Comparison of ENCODE assay signal across 30 mouse cellular contexts in genomic region chr12:113027495-113027894, GRCm38 (mm10). TPM values are rescaled to one million over a fixed set of nuclear protein-coding genes. Genes with fewer than 3 reads are reported as not detected.
DNase-seq lines count a peak whose midpoint lies in the region; ATAC-seq and TF ChIP-seq lines count a peak whose summit lies in the region.
"Had no signal": no experiment of that assay in that cellular context is flagged by ENCODE, and none has a peak within 500 bp of the region (broad histone marks: within the 10 kb centered on the region; RNA-seq: fewer than 3 reads in every experiment).

No protein-coding gene starts in this region.

- ATAC-seq in hindbrain, embryonic 12.5 days (ENCODE audit: low FRiP score): no peak
- ATAC-seq in hindbrain, embryonic 14.5 days (ENCODE audit: low FRiP score): no peak
- no peak for ATAC-seq in limb, embryonic 15.5 days (ENCODE audit: insufficient number of reproducible peaks, low FRiP score, low TSS enrichment, low read depth)
- ATAC-seq: forebrain, embryonic 14.5 days; intestine, embryonic 15.5 days had no signal

- no peaks in the 10 kb centered on the region for H3K27me3 ChIP-seq in hindbrain, embryonic 12.5 days
- H3K27me3 ChIP-seq in hindbrain, embryonic 14.5 days (ENCODE audit: control insufficient read depth, insufficient read depth, low read length): no peaks in the 10 kb centered on the region
- no peaks in the 10 kb centered on the region for H3K27me3 ChIP-seq in limb, embryonic 15.5 days
- H3K27me3 ChIP-seq: CH12.LX; heart, embryonic 15.5 days; intestine, embryonic 15.5 days; limb, embryonic 12.5 days; liver, embryonic 13.5 days had no signal

- H3K9ac ChIP-seq in hindbrain, embryonic 12.5 days: no peak overlapping the region
- no peak overlapping the region for H3K9ac ChIP-seq in hindbrain, embryonic 14.5 days
- H3K9ac ChIP-seq in limb, embryonic 15.5 days: no peak overlapping the region
- H3K9ac ChIP-seq: heart, embryonic 15.5 days; intestine, embryonic 15.5 days; limb, embryonic 12.5 days; liver, embryonic 13.5 days had no signal

- TF ChIP-seq CTCF in gastrocnemius, adult 2 months (IDR thresholded peaks at IDR 0.05): no peak

- intact Hi-C loops in gastrocnemius, adult 2 months (cut with DNase I): no loop called here

- H3K36me3 ChIP-seq in hindbrain, embryonic 12.5 days: peaks cover 16% of the 10 kb centered on the region
- peaks cover 14% of the 10 kb centered on the region; the same call in 1 of the 2 replicates for H3K36me3 ChIP-seq in hindbrain, embryonic 14.5 days (replicated peaks; ENCODE audit: control insufficient read depth, insufficient read depth)
- H3K36me3 ChIP-seq in limb, embryonic 15.5 days: peaks cover 26% of the 10 kb centered on the region
- H3K36me3 ChIP-seq: heart, embryonic 15.5 days; intestine, embryonic 15.5 days had no signal

- no peaks in the 10 kb centered on the region for H3K9me3 ChIP-seq in hindbrain, embryonic 12.5 days (replicated peaks)
- H3K9me3 ChIP-seq in hindbrain, embryonic 14.5 days (ENCODE audit: control insufficient read depth, low read length): no peaks in the 10 kb centered on the region
- H3K9me3 ChIP-seq in limb, embryonic 15.5 days: no peaks in the 10 kb centered on the region
- H3K9me3 ChIP-seq: G1E; heart, embryonic 15.5 days; intestine, embryonic 15.5 days; limb, embryonic 12.5 days; liver, embryonic 13.5 days had no signal

- no peak overlapping the region for H3K4me3 ChIP-seq in gastrocnemius, adult 2 months
- no peak overlapping the region for H3K4me3 ChIP-seq in hindbrain, embryonic 12.5 days
- no peak overlapping the region for H3K4me3 ChIP-seq in hindbrain, embryonic 14.5 days (replicated peaks; ENCODE audit: low read length)
- H3K4me3 ChIP-seq in limb, embryonic 15.5 days: no peak overlapping the region
- H3K4me3 ChIP-seq: erythroblast, embryonic 14.5 days; heart, embryonic 15.5 days; intestine, embryonic 15.5 days; layer of hippocampus, adult 2 months; limb, embryonic 12.5 days; liver, embryonic 13.5 days had no signal

- H3K4me2 ChIP-seq in hindbrain, embryonic 12.5 days (replicated peaks): no peak overlapping the region
- no peak overlapping the region for H3K4me2 ChIP-seq in hindbrain, embryonic 14.5 days (replicated peaks)
- H3K4me2 ChIP-seq in limb, embryonic 15.5 days: no peak overlapping the region
- H3K4me2 ChIP-seq: heart, embryonic 15.5 days; intestine, embryonic 15.5 days; limb, embryonic 12.5 days; liver, embryonic 13.5 days had no signal

- 91% methylated on average over 2 of the region's 2 CpGs for WGBS in hindbrain, embryonic 12.5 days
- 94% methylated on average over 2 of the region's 2 CpGs for WGBS in hindbrain, embryonic 14.5 days
- WGBS in limb, embryonic 15.5 days: 87% methylated on average over 2 of the region's 2 CpGs

- peaks cover 29% of the 10 kb centered on the region for H3K4me1 ChIP-seq in hindbrain, embryonic 12.5 days
- H3K4me1 ChIP-seq in hindbrain, embryonic 14.5 days (replicated peaks; ENCODE audit: control insufficient read depth, insufficient read depth, low read length): peaks cover 25% of the 10 kb centered on the region
- H3K4me1 ChIP-seq in limb, embryonic 15.5 days: peaks cover 13% of the 10 kb centered on the region

- H3K27ac ChIP-seq in gastrocnemius, adult 2 months: peak overlapping the region; percentile 38
- H3K27ac ChIP-seq in hindbrain, embryonic 12.5 days: peak overlapping the region; percentile 53; the same call in 1 of the 2 replicates
- H3K27ac ChIP-seq in hindbrain, embryonic 14.5 days: no peak overlapping the region
- H3K27ac ChIP-seq in limb, embryonic 15.5 days: peak overlapping the region; percentile 47
- H3K27ac ChIP-seq: intestine, embryonic 15.5 days; layer of hippocampus, adult 2 months; limb, embryonic 12.5 days; liver, embryonic 13.5 days had no signal

- no peak for DNase-seq in gastrocnemius, adult 2 months
- no peak for DNase-seq in gastrocnemius, postnatal 25 days
- DNase-seq in hindbrain, embryonic 14.5 days (ENCODE audit: low spot score): no peak
- DNase-seq in 3T3-L1 (ENCODE audit: low read depth, low spot score): peak; percentile 24
- no peak for DNase-seq in layer of hippocampus, adult 11-12 months (ENCODE audit: low spot score)
- DNase-seq: adrenal gland, adult 8-10 months; cerebellum, adult 11-12 months; gastrocnemius, postnatal 10 days; heart, adult 11 months; kidney, adult 9 months; kidney, postnatal 14 days; liver, embryonic 13.5 days; lung, adult 2 months; right cerebral cortex, postnatal 25 days; spleen, adult 18-20 months had no signal

RNA-seq across cellular contexts. Expression of gene Pacs2, which starts 13.2 kb away (rescaled TPM):
- total RNA-seq in gastrocnemius, adult 2 months (2021): 10 to 100 TPM; 35.9 to 41.0 TPM
- 10 to 100 TPM; 34.7 to 38.5 TPM for total RNA-seq in gastrocnemius, postnatal 25 days (2021)
- 29.2 and 29.4 TPM in 2 replicates for polyA plus RNA-seq in hindbrain, embryonic 12.5 days (2016; fragmentation: Nextera tagmentation; extraction: Ambion mirVana)
- polyA plus RNA-seq in hindbrain, embryonic 14.5 days (2014; fragmentation: Nextera tagmentation; extraction: Ambion mirVana): 26.8 and 27.9 TPM in 2 replicates
- polyA plus RNA-seq in limb, embryonic 15.5 days (2015; fragmentation: Nextera tagmentation; extraction: Ambion mirVana): 12.9 and 13.8 TPM in 2 replicates

RNA-seq across cellular contexts. Expression of gene Brf1, which starts 27.0 kb away (rescaled TPM):
- total RNA-seq in gastrocnemius, adult 2 months (2021): 10 to 100 TPM; 20.8 to 21.5 TPM
- 10 to 100 TPM; 19.3 to 19.4 TPM for total RNA-seq in gastrocnemius, postnatal 25 days (2021)
- 72.4 and 75.5 TPM in 2 replicates for polyA plus RNA-seq in hindbrain, embryonic 12.5 days (2016; fragmentation: Nextera tagmentation; extraction: Ambion mirVana)
- 41.4 and 46.3 TPM in 2 replicates for polyA plus RNA-seq in hindbrain, embryonic 14.5 days (2014; fragmentation: Nextera tagmentation; extraction: Ambion mirVana)
- polyA plus RNA-seq in limb, embryonic 15.5 days (2015; fragmentation: Nextera tagmentation; extraction: Ambion mirVana): 57.1 and 61.7 TPM in 2 replicates

RNA-seq across cellular contexts. Expression of gene Tex22, which starts 46.8 kb away (rescaled TPM):
- not detected for total RNA-seq in gastrocnemius, adult 2 months (2021)
- total RNA-seq in gastrocnemius, postnatal 25 days (2021): not detected
- not detected in 2 replicates for polyA plus RNA-seq in hindbrain, embryonic 12.5 days (2016; fragmentation: Nextera tagmentation; extraction: Ambion mirVana)
- polyA plus RNA-seq in hindbrain, embryonic 14.5 days (2014; fragmentation: Nextera tagmentation; extraction: Ambion mirVana): 0.40 TPM in 1 of 2 replicates, not detected in the other
- polyA plus RNA-seq in limb, embryonic 15.5 days (2015; fragmentation: Nextera tagmentation; extraction: Ambion mirVana): 0.19 TPM in 1 of 2 replicates, not detected in the other
- total RNA-seq: hematopoietic stem cell, adult 5-6 weeks had no signal
- polyA plus RNA-seq: cortical plate, adult 2 months; embryonic facial prominence, embryonic 11.5 days; erythroblast, embryonic 14.5 days; forebrain, embryonic 14.5 days; G1E; heart, embryonic 15.5 days; intestine, embryonic 15.5 days; limb, embryonic 12.5 days; liver, embryonic 13.5 days; neural tube, embryonic 11.5 days; thymus, postnatal 0 days had no signal

RNA-seq across cellular contexts. Expression of gene Btbd6, which starts 51.2 kb away (rescaled TPM):
- 10 to 100 TPM; 13.3 to 20.6 TPM for total RNA-seq in gastrocnemius, adult 2 months (2021)
- 10 to 100 TPM; 12.6 to 13.1 TPM for total RNA-seq in gastrocnemius, postnatal 25 days (2021)
- 34.5 and 34.8 TPM in 2 replicates for polyA plus RNA-seq in hindbrain, embryonic 12.5 days (2016; fragmentation: Nextera tagmentation; extraction: Ambion mirVana)
- 52.2 and 52.8 TPM in 2 replicates for polyA plus RNA-seq in hindbrain, embryonic 14.5 days (2014; fragmentation: Nextera tagmentation; extraction: Ambion mirVana)
- 25.4 and 26.3 TPM in 2 replicates for polyA plus RNA-seq in limb, embryonic 15.5 days (2015; fragmentation: Nextera tagmentation; extraction: Ambion mirVana)
